Mouse (Mus musculus) adrenal gland (tissue): ENCODE data around the gene Gm28047.
"Not testable (repeated sequence)": the region's sequence is repeated elsewhere in the genome, so short reads cannot be mapped to it uniquely, and the experiment has no call there.

Experiments used
- intact Hi-C: fragments of 180-260 bp; cut with DNase I; formaldehyde crosslinking; loops from one replicate; pipeline ENCODE4 v1.15.1; 2025
- long read RNA-seq, 2 experiments: library from polyadenylated mRNA; unstranded; transcript quantifications; one replicate each; pipeline ENCODE4 v2.0.0; 2020; ENCODE audit warnings: borderline replicate concordance in 1 of 2; ENCODE audit not compliant: insufficient replicate concordance in 1 of 2

Gm28047 gene
- long read RNA-seq, experiment 1, result 0 reads
- long read RNA-seq, experiment 2, result 0 reads

DNA sequence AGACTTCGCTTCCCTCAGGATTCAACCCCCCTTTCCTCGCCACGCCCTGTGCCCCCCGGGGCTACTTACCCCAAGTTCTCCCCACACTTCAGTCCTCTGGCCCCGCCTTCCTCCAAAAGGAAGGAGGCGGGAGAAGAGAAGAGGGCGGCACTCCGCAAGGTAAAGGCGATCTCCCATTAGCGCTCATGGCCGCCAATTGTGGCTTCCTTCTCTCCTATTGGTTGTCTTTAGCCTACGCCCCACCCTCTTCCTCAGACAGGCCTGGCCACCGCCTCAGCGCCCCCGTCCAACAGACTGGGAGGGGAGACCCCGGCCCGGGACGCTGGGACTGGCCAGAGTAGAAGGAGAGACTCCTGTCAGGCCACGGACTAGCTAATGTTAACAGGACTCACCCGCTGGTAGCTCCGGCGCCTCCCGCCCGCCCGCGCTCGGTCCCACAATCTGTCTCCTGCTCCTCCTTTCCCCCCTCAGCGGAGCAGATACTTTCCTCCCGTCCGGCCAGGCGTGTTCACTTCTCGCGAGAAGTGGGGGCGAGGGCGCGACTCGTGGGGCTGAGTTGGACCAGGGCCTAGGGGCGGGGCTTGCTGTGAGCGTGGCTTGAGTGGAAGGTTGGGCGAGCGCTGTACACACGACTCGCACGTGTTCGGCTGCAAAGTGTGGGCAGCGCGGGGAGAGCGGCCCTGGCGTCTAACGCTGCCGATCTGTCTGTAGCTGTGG, at the start of gene Gm28047, which contains the start of gene Atf7:
TSS of gene Gm28047 (minus strand) at position 98 of the 717 bp plus-strand sequence.
TSS of gene Atf7 (minus strand) at position 495 of the 717 bp plus-strand sequence.
- intact Hi-C loops, result loop anchor here (5.0 kb wide), 1 partner anchor 37 kb away; no protein-coding TSS in a partner anchor

DNA sequence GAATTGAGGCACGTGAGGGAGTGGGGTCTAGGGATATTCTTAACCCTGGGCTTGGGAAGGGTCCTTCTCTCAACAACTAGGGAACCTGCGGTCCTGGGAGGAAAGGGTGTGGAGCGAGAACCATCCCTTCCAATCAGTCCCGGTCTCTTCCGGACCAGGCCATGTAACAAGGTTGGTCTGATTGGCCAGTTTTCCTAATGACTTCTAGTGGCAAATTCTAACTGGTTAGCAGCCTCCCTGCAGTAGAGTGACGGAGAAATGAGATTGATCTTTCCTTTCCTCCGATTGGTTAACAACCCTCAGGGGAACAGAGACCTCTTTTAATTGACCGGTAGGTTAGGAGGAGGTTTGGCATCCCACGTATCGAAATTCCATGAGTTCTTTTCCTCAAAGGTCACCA, 48.7 kb upstream of the Gm28047 start:
- intact Hi-C loops, result no loop called here

- intact Hi-C loops, result no loop called here
Measured at GRCm38 (mm10) chr15:102672215-102673071, 47.6 kb upstream of the Gm28047 start, which contains the start of gene Atp5g2. Gene Atp5g2 (minus strand): TSS chr15:102672352.

GRCm38 (mm10) chr15:102671721-102672214, 46.9 kb upstream of the Gm28047 start:
- intact Hi-C loops, result no loop called here

DNA sequence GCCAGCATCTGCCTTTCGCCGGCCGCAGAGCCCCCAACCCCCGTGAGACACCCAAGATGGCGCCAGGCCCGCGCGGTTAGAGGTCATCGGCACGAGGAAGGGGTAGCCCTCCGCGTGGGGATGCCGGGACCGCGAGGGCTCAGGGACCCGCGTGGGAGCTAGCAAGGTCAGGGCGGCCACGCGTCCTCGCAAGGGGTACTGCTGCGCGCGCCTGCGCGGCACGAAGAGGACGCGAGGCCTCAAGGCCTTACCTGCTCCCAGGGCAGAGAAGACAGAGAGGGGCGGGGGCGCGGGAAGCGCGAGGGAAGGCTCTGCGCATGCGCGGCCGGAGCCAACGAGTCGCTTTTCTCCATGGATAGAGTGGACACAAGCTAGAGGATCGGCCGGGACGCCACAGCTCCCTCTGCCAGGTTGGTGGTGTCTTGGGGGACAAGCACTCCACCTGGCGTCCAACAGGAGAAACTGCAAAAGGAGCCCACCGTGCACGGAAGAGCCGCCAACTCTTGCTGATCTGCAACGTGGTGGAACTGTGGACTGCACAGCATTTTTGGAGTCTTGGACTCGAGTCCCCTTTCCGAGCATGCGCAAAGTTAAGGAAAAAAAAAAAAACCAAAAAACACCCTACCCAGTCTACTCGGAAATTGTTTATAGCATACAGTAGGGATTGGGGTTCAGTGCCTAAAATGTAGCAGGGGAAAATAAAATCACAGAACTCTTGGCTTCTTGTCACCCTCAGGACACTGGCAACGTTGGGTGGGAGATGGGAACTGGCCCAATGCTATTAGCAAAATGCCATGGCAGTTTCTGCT, 46.1 kb upstream of the Gm28047 start:
- intact Hi-C loops, result no loop called here

- intact Hi-C loops, result no loop called here
Measured at GRCm38 (mm10) chr15:102670281-102670680, 45.4 kb upstream of the Gm28047 start.

DNA sequence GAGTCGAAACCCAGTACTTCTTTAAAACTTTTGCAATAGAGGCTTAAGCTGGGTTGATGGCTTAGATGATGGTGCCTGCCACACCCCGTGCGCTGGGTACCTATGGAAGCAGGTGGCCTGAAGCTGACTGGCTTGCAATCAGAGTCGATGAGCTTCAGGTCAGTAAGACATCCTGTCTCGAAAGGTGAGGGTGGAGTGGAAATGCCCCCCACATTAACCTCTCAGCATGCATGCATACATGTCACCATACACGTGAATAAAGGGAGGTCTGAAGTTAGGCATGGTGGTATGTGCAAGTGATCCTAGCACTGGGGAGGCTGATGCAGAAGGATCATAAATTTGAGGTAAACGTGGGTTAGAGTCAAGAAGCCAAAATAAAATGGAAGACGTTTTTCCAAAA, 44.7 kb upstream of the Gm28047 start:
- intact Hi-C loops, result loop anchor here (5.0 to 10.0 kb wide), 2 partner anchors 57 to 115 kb away; no protein-coding TSS in a partner anchor

- intact Hi-C loops, result loop anchor here (5.0 to 10.0 kb wide), 2 partner anchors 53 to 111 kb away; no protein-coding TSS in a partner anchor
Measured at GRCm38 (mm10) chr15:102665494-102665893, 40.6 kb upstream of the Gm28047 start.

GRCm38 (mm10) chr15:102663825-102664224, 39.0 kb upstream of the Gm28047 start:
- intact Hi-C loops, result loop anchor here (5.0 to 10.0 kb wide), 2 partner anchors 37 to 109 kb away; partner anchors contain the start of genes Atf7 and Gm28047

DNA sequence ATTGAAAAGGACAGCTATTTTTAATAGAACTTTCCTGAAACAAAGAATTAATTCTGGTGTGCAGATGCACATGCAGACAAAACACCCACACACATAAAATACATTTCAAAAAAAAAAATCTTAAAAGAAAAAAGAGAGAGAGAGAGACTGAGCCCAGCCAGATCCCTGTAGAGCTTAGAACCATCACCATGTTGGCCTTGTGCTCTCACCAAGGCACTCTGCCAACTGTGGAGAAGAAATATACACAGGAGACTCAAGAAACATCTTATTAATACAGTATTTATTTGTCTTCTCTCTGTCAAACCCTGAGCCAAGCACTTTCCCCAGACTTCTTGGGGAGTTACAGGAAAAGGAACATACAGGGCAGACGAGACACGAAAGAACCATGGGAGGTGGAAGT, 37.7 kb upstream of the Gm28047 start:
- intact Hi-C loops, result loop anchor here (5.0 to 10.0 kb wide), 2 partner anchors 35 to 108 kb away; partner anchors contain the start of genes Atf7 and Gm28047

GRCm38 (mm10) chr15:102657926-102658381, 33.1 kb upstream of the Gm28047 start:
- intact Hi-C loops, result no loop called here

DNA sequence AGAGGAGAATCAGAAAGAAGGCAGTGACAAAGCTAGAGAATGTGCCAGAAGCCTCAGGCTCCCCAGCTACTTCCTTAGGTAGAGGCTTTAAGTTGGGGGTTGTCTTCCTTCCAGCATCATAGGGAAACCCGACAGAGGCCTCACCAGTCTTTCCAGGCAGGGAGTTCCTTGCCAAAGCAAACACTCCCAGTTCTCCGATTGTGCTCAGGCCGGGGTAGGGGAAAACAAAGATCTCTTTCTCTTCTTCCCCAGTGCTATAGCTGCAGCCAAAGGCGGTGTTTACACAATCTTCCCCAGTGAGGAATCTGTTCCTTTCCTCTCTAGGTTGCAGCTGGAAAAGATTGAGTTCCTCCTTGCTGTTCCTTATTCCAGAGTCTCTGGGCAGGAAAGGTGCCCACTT, 31.8 kb upstream of the Gm28047 start:
- intact Hi-C loops, result no loop called here

DNA sequence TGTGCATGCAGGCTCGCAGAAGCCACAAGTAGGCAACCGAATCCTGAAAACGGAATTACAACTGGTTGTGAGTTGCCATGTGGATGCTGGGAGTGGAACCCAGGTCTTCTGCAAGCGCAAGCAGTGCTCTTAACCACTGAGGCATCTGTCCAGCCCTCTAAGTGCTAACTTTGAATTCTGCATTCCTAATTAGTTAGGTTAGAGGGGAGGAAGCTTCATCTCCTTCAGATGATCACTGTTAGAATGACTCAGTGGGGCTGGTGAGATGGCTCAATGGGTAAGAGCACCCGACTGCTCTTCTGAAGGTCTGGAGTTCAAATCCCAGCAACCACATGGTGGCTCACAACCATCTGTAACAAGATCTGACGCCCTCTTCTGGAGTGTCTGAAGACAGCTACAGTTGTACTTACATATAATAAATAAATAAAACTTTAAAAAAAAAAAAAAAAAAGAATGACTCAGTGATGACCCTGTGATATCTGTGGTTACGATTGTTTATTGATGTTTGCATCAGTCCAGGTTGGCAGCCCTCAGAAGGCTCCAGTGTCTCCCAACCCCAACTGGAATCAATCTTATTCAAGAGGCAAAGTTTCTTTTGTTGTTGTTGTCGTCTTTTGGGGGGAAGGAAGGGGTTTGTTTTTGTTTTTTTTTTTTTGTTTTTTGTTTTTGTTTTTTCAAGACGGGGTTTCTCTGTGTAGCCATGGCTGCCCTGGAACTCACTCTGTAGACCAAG, 27.2 kb upstream of the Gm28047 start:
- intact Hi-C loops, result not testable (repeated sequence)

DNA sequence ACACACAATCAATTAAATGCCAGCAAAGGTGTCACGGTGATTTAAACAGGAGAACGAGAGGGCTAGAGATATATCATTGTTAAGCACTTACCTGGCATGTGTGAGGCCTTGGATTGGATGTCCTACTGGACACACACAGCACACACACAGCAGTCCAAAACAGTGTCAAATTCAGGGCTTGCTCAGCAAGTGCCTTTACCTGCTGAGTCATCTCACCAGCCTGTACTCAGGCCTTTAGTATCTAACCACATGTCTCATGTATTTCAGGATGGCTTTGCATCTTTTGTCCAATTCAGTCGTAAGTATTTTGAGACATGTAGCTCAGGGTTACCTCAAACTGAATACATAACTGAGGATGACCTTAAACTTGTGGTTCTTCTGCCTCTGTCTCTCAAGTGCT, 26.2 kb upstream of the Gm28047 start:
- intact Hi-C loops, result no loop called here

- intact Hi-C loops, result no loop called here
Measured at GRCm38 (mm10) chr15:102635817-102636216, 10.9 kb upstream of the Gm28047 start.

DNA sequence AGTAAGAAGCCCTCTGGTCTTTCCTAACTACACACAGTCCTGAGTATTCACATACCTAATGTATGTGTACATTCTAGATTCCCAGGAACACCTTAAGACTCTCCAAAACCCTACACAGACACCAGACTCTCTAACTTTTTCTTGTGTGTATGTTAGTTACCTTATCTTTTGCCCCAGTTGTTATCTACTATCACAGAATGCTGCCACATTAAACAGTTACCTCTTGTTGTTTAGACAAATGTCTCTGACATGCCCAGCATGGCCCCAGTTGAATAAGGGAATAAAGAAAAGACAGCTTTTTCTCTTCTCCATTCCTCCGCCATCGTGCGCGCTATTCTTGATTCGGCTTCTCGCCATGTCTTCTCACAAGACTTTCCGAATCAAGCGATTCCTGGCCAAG, 9.8 kb upstream of the Gm28047 start:
- intact Hi-C loops, result no loop called here

DNA sequence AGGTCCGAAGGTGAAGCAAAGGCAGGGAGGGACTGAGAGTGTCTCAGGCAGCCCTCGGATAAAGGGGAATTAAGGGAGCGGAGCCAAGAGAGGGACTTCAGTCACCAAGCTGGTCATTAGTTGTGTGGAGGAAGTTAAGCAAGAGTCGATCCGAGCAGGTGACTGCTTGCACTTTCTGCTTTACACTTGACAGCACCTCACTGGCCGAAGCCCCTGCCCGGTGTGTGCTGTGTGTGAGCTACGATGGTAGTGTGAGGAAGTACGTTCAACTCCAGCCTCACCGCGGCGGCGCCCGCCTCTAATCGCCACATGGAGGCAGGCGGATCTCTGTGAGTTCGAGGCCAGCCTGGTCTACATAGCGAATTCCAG, 804 bp upstream of the Gm28047 start:
- intact Hi-C loops, result loop anchor here (5.0 kb wide), 1 partner anchor 37 kb away; no protein-coding TSS in a partner anchor

DNA sequence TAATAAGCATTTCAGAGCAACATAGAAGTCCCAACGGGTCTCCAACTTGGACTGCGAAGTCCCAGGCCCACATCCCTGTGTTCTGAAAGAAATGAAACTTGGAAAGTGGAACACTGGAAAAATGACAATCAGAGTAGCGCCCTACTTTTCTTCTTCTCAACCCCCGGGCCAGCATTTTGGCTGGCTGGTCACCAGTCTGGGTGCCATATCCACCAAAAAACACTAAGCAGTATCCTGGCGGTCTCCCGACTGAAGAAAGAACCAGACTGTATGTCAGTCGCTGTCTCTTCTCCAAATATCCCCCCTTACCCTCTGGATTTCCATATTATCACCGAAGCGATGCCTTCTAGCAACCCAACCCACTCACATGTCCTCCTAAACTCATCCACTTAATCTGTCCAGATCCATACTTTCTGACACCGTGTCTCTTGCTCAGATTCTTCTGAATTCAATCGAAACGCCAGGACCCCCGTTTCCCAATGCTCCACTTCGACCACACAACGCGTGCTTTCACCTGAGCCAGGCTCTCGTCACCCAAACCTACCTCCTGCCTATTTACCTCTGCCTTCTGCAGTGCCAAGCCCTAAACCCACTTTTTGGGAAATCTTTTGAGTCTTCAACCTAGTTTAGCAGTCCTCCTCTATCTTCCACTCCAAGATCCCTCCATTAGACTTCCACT, 437 bp downstream of the Gm28047 start:
- intact Hi-C loops, result no loop called here

DNA sequence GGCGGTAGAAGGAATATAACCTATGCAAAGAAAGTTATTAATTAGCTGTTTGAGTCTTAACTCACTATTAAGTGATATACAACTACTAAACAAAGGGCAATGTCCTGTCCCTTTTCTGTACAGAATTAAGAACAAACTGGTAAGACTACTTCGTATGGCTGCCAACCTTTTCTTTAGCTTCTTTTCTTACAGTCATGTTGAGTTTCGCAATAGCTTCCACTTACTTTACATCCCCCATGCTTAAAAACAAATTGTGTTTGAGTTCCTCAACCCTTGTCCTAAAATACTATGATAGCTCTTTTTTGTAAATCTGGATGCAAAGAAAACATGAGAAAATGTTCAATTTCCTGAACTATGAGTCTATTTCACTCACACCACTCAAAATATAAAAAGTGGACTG, 1.7 kb downstream of the Gm28047 start:
- intact Hi-C loops, result no loop called here
